7 mouse cellular contexts compared by ENCODE assay signal in genomic region chr2:146612522-146613288, GRCm38 (mm10).
DNase-seq lines count a peak whose midpoint lies in the region; ATAC-seq and TF ChIP-seq lines count a peak whose summit lies in the region.

No protein-coding gene starts in this region.

- DNase-seq in ES-E14 (ENCODE audit: low read depth, low spot score), result no peak
- peak; percentile 67 for DNase-seq in adrenal gland, postnatal 10 days
- peak; percentile 76 for DNase-seq in embryonic facial prominence, embryonic 11.5 days (ENCODE audit: low spot score)
- DNase-seq in heart, postnatal 0 days (ENCODE audit: low spot score), result peak; percentile 41
- peak; percentile 53 to 61 for DNase-seq in layer of hippocampus, postnatal 10 days (ENCODE audit: low spot score in 2 of 2)
- DNase-seq in lung, postnatal 4 days, result peak; percentile 42 to 60
- DNase-seq in right cerebral cortex, adult 2 months (ENCODE audit: low spot score in 2 of 2), result peak; percentile 17 to 47

- TF ChIP-seq EP300 in heart, postnatal 0 days (IDR thresholded peaks at IDR 0.05; ENCODE audit: low read depth), result no peak

- no peak overlapping the region for H3K27ac ChIP-seq in ES-E14 (ENCODE audit: insufficient read depth, low read depth, low read length, poor library complexity, severe bottlenecking)
- no peak overlapping the region for H3K27ac ChIP-seq in embryonic facial prominence, embryonic 11.5 days (replicated peaks; ENCODE audit: low read depth, low read length)
- no peak overlapping the region for H3K27ac ChIP-seq in heart, postnatal 0 days (ENCODE audit: low read depth)

- no peaks in the 10 kb centered on the region for H3K9me3 ChIP-seq in ES-E14 (ENCODE audit: control insufficient read depth, insufficient read depth, low read depth, low read length)
- H3K9me3 ChIP-seq in embryonic facial prominence, embryonic 11.5 days (replicated peaks; ENCODE audit: control insufficient read depth, low read length), result no peaks in the 10 kb centered on the region
- no peaks in the 10 kb centered on the region for H3K9me3 ChIP-seq in heart, postnatal 0 days (replicated peaks; ENCODE audit: control insufficient read depth, low read length)

- 7% methylated on average over 20 of the region's 20 CpGs for WGBS in embryonic facial prominence, embryonic 11.5 days
- WGBS in heart, postnatal 0 days, result 7% methylated on average over 20 of the region's 20 CpGs

- TF ChIP-seq CTCF in heart, postnatal 0 days (IDR thresholded peaks at IDR 0.05; ENCODE audit: low read depth), result peak; percentile 75

- no peak overlapping the region for H3K9ac ChIP-seq in ES-E14 (ENCODE audit: insufficient read depth, low read depth, low read length, poor library complexity, severe bottlenecking)
- H3K9ac ChIP-seq in embryonic facial prominence, embryonic 11.5 days (replicated peaks; ENCODE audit: low read length), result 0 out of 2 replicates have a peak overlapping the region, but pooled peaks have one; percentile 36
- no peak overlapping the region for H3K9ac ChIP-seq in heart, postnatal 0 days (replicated peaks; ENCODE audit: low read depth, low read length)

- peak overlapping the region; percentile 46 for H3K4me2 ChIP-seq in embryonic facial prominence, embryonic 11.5 days (ENCODE audit: low read depth, low read length)
- peak overlapping the region; percentile 50 for H3K4me2 ChIP-seq in heart, postnatal 0 days (ENCODE audit: low read depth, low read length)

- peak overlapping the region in 1 of 2 experiments; percentile 14; a peak in 1 of 4 replicates for H3K4me3 ChIP-seq in ES-E14 (ENCODE audit: insufficient read depth in 1 of 2, low read depth in 1 of 2, low read length in 2 of 2, poor library complexity in 1 of 2, severe bottlenecking in 1 of 2)
- no peak overlapping the region for H3K4me3 ChIP-seq in embryonic facial prominence, embryonic 11.5 days (ENCODE audit: low read depth, low read length)
- H3K4me3 ChIP-seq in heart, postnatal 0 days (ENCODE audit: low read depth, low read length), result peak overlapping the region; percentile 19; the same call in 1 of the 2 replicates

- in situ Hi-C loops in ES-E14 (cut with MboI; ENCODE audit: low sequenced_read_pairs in 2 of 2, unreplicated experiment in 2 of 2), result no loop called here

- ATAC-seq in embryonic facial prominence, embryonic 11.5 days (replicated peaks; ENCODE audit: insufficient number of reproducible peaks, low FRiP score, low TSS enrichment, low read depth), result no peak
- ATAC-seq in heart, postnatal 0 days (ENCODE audit: insufficient read depth, low read depth), result no peak

- H3K27me3 ChIP-seq in embryonic facial prominence, embryonic 11.5 days (ENCODE audit: control insufficient read depth, insufficient read depth, low read length), result no peaks in the 10 kb centered on the region
- no peaks in the 10 kb centered on the region for H3K27me3 ChIP-seq in heart, postnatal 0 days (ENCODE audit: control insufficient read depth, insufficient read depth, low read length)

- H3K36me3 ChIP-seq in ES-E14 (ENCODE audit: control insufficient read depth, insufficient read depth, low read length, poor library complexity, severe bottlenecking), result no peaks in the 10 kb centered on the region
- no peaks in the 10 kb centered on the region for H3K36me3 ChIP-seq in embryonic facial prominence, embryonic 11.5 days (replicated peaks; ENCODE audit: control insufficient read depth, insufficient read depth, low read depth, low read length)
- no peaks in the 10 kb centered on the region for H3K36me3 ChIP-seq in heart, postnatal 0 days (replicated peaks; ENCODE audit: control insufficient read depth, insufficient read depth, low read length)

- H3K4me1 ChIP-seq in ES-E14 (ENCODE audit: control insufficient read depth in 2 of 2, insufficient read depth in 2 of 2, low read length in 2 of 2, poor library complexity in 1 of 2), result 0 out of 4 replicates have a peak, but pooled peaks cover 0 to 2% of the 10 kb centered on the region in 2 experiments
- H3K4me1 ChIP-seq in embryonic facial prominence, embryonic 11.5 days (ENCODE audit: control insufficient read depth, insufficient read depth, low read length), result no peaks in the 10 kb centered on the region
- H3K4me1 ChIP-seq in heart, postnatal 0 days (ENCODE audit: control insufficient read depth, insufficient read depth), result no peaks in the 10 kb centered on the region

TF ChIP-seq in ES-E14, 5 proteins besides CTCF, POLR2A, EP300 and RAD21:
- TF ChIP-seq MAFK (IDR thresholded peaks at IDR 0.05; ENCODE audit: insufficient read depth, low read depth, low read length), result no peak
- no peak for TF ChIP-seq HCFC1 (IDR thresholded peaks at IDR 0.05; ENCODE audit: borderline replicate concordance, insufficient read depth, low read length)
- peak; percentile 61; the same call in 1 of the 2 replicates for TF ChIP-seq ZC3H11A (IDR thresholded peaks at IDR 0.05; ENCODE audit: borderline replicate concordance, low read depth, low read length)
- no peak for TF ChIP-seq CHD2 (IDR thresholded peaks at IDR 0.05; ENCODE audit: low read depth, low read length)
